ENCODE assay signal across 8 mouse cellular contexts in the genomic region with DNA sequence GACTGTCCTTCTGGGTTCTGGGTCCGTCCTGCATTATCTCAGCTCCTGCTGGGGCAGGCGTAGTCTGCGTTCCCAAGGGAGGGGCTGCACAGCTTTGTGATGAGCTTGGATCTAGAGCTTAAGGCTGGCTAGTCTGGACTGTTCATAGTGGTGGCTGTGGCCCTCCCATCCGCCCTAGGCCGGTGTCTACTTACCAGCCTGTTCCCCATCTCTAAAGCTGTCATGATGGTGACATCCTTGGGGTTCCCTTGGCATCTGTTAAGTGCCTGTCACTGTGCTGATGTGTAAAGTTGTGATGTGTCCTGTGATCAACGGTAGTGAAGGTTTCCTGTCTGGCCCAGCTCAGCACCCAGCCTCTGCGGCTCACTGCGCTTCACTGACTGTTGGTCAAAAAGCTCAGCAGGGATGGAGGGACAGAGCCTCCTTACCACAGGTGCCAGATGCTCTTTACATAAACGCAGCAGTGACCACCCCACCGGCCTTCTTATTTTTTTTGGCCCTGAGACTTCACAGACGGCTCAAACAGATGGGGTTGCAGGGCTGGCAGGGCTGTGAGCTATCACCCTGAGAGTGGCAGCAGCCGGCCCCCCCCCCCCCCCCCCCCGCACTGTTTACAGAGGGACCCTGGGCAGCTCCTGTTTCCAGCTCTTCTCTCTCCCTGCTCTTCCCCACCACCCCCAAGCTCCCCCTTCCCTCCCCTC.
A peak's percentile ranks its signal among the peaks of the same experiment; 100 is the strongest.
DNase-seq lines count a peak whose midpoint lies in the region; ATAC-seq and TF ChIP-seq lines count a peak whose summit lies in the region.

No protein-coding gene starts in this region.

- intact Hi-C loops in heart, postnatal 14 days (cut with DNase I): loop anchor here (2.0 to 10.0 kb wide), 4 partner anchors 15 to 877 kb away; a partner anchor contains a TSS

- TF ChIP-seq POLR2A in limb, embryonic 14.5 days (IDR thresholded peaks at IDR 0.05; ENCODE audit: borderline replicate concordance, extremely low read depth, insufficient read depth, insufficient read length): no peak
- no peak for TF ChIP-seq POLR2A in small intestine, adult 2 months (IDR thresholded peaks at IDR 0.05; ENCODE audit: low read depth, low read length)

- H3K27ac ChIP-seq in heart, embryonic 12.5 days (ENCODE audit: poor library complexity, severe bottlenecking): peak overlapping the region; percentile 80
- H3K27ac ChIP-seq in embryonic facial prominence, embryonic 15.5 days (replicated peaks): peak overlapping the region; percentile 84
- H3K27ac ChIP-seq in limb, embryonic 14.5 days (replicated peaks; ENCODE audit: low read depth, low read length): no peak overlapping the region
- H3K27ac ChIP-seq in small intestine, adult 2 months (ENCODE audit: insufficient read depth, low read depth, low read length): peak overlapping the region; percentile 68

- 4% methylated on average over 11 of the region's 13 CpGs for WGBS in heart, embryonic 12.5 days
- whole genome bisulfite sequencing in embryonic facial prominence, embryonic 15.5 days: 8% methylated on average over 12 of the region's 13 CpGs
- WGBS in limb, embryonic 14.5 days: 12% methylated on average over 11 of the region's 13 CpGs
- WGBS in small intestine, adult 2 months: 44% methylated on average over 11 of the region's 13 CpGs

- H3K9ac ChIP-seq in heart, embryonic 12.5 days: peak overlapping the region; percentile 23; the same call in 1 of the 2 replicates
- H3K9ac ChIP-seq in embryonic facial prominence, embryonic 15.5 days: peak overlapping the region; percentile 29
- peak overlapping the region; percentile 43 for H3K9ac ChIP-seq in limb, embryonic 14.5 days (ENCODE audit: low read depth, low read length, severe bottlenecking)

- H3K9me3 ChIP-seq in heart, embryonic 12.5 days (replicated peaks): no peaks in the 10 kb centered on the region
- H3K9me3 ChIP-seq in embryonic facial prominence, embryonic 15.5 days (replicated peaks): no peaks in the 10 kb centered on the region
- no peaks in the 10 kb centered on the region for H3K9me3 ChIP-seq in limb, embryonic 14.5 days (ENCODE audit: control insufficient read depth, low read length)

- 0 out of 2 replicates have a peak, but pooled peaks cover 2% of the 10 kb centered on the region for H3K36me3 ChIP-seq in heart, embryonic 12.5 days
- H3K36me3 ChIP-seq in embryonic facial prominence, embryonic 15.5 days: no peaks in the 10 kb centered on the region
- H3K36me3 ChIP-seq in limb, embryonic 14.5 days (ENCODE audit: control insufficient read depth, insufficient read depth, low read length): no peaks in the 10 kb centered on the region
- peaks cover 7% of the 10 kb centered on the region; the same call in 1 of the 2 replicates for H3K36me3 ChIP-seq in small intestine, adult 2 months (ENCODE audit: control insufficient read depth, insufficient read depth, low read length)

- H3K4me3 ChIP-seq in heart, embryonic 12.5 days: peak overlapping the region; percentile 33
- H3K4me3 ChIP-seq in embryonic facial prominence, embryonic 15.5 days (replicated peaks): peak overlapping the region; percentile 33
- peak overlapping the region; percentile 26 for H3K4me3 ChIP-seq in limb, embryonic 14.5 days (replicated peaks; ENCODE audit: low read length)
- H3K4me3 ChIP-seq in small intestine, adult 2 months (ENCODE audit: low read depth, low read length): peak overlapping the region; percentile 29

- H3K4me1 ChIP-seq in heart, embryonic 12.5 days (replicated peaks): peaks cover 53% of the 10 kb centered on the region
- H3K4me1 ChIP-seq in embryonic facial prominence, embryonic 15.5 days: peaks cover 62% of the 10 kb centered on the region
- peaks cover 35% of the 10 kb centered on the region for H3K4me1 ChIP-seq in limb, embryonic 14.5 days (ENCODE audit: control insufficient read depth, insufficient read depth, low read length)
- H3K4me1 ChIP-seq in small intestine, adult 2 months (ENCODE audit: control insufficient read depth, insufficient read depth, insufficient read length, low read length): peaks cover 18% of the 10 kb centered on the region; the same call in 1 of the 2 replicates

- H3K27me3 ChIP-seq in heart, embryonic 12.5 days (replicated peaks): no peaks in the 10 kb centered on the region
- no peaks in the 10 kb centered on the region for H3K27me3 ChIP-seq in embryonic facial prominence, embryonic 15.5 days
- no peaks in the 10 kb centered on the region for H3K27me3 ChIP-seq in limb, embryonic 14.5 days (ENCODE audit: control insufficient read depth, insufficient read depth, low read length)
- no peaks in the 10 kb centered on the region for H3K27me3 ChIP-seq in small intestine, adult 2 months (ENCODE audit: control insufficient read depth, insufficient read depth, low read length)

- peak; percentile 74 for ATAC-seq in heart, embryonic 12.5 days (ENCODE audit: insufficient number of reproducible peaks, low FRiP score)
- peak; percentile 42 for ATAC-seq in CD4-positive, CD25-positive, alpha-beta regulatory T cell, adult 4 months
- ATAC-seq in embryonic facial prominence, embryonic 15.5 days (ENCODE audit: insufficient number of reproducible peaks, low FRiP score, low TSS enrichment, low read depth): peak; percentile 64
- ATAC-seq in limb, embryonic 14.5 days (ENCODE audit: low FRiP score, low read depth): peak; percentile 32
- ATAC-seq in activated CD4-positive, CD25-positive, alpha-beta regulatory T cell, adult 4 months: no peak

- peak overlapping the region; percentile 65 for H3K4me2 ChIP-seq in heart, embryonic 12.5 days
- peak overlapping the region; percentile 56 for H3K4me2 ChIP-seq in embryonic facial prominence, embryonic 15.5 days (replicated peaks)
- H3K4me2 ChIP-seq in limb, embryonic 14.5 days (replicated peaks; ENCODE audit: low read depth, low read length, severe bottlenecking): peak overlapping the region; percentile 60

- TF ChIP-seq CTCF in small intestine, adult 2 months (IDR thresholded peaks at IDR 0.05; ENCODE audit: extremely low read depth, insufficient read length, insufficient replicate concordance, low read depth, low read length): no peak

- DNase-seq in heart, postnatal 14 days: no peak
- DNase-seq in limb, embryonic 14.5 days (ENCODE audit: low spot score): no peak
- DNase-seq in layer of hippocampus, adult 11-12 months (ENCODE audit: low spot score): no peak
